Mouse (Mus musculus) testis, postnatal 14 days (tissue): ENCODE measurements around the gene Snap25.

Experiments
- DNase-seq: peaks from one replicate; pipeline ENCODE4 v3.0.0; 2021; ENCODE audit warnings: low spot score

The Snap25 gene

DNA sequence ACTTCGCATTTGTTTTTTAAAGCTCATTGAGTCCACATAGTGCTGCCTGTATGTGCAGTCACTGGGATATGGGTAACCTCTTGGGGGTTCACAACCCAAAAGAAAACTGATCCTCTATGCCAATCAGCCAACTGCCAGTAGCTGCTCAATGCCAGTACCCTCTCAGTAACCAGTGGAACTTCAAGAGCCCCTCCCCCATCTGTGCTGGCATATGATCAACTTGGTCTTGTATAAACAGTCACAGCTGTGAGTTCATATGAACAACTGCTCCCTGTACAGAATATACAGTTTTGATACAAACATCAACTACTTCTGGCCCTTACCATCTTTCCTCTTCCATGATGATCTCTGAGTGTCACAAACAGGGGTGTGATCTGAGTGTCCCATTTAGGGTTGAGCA lies 98.1 kb downstream of the Snap25 start:
- no peak for DNase-seq

GRCm38 (mm10) chr2:136816717-136817400 lies 103.6 kb downstream of the Snap25 start:
- DNase-seq: no peak

DNA sequence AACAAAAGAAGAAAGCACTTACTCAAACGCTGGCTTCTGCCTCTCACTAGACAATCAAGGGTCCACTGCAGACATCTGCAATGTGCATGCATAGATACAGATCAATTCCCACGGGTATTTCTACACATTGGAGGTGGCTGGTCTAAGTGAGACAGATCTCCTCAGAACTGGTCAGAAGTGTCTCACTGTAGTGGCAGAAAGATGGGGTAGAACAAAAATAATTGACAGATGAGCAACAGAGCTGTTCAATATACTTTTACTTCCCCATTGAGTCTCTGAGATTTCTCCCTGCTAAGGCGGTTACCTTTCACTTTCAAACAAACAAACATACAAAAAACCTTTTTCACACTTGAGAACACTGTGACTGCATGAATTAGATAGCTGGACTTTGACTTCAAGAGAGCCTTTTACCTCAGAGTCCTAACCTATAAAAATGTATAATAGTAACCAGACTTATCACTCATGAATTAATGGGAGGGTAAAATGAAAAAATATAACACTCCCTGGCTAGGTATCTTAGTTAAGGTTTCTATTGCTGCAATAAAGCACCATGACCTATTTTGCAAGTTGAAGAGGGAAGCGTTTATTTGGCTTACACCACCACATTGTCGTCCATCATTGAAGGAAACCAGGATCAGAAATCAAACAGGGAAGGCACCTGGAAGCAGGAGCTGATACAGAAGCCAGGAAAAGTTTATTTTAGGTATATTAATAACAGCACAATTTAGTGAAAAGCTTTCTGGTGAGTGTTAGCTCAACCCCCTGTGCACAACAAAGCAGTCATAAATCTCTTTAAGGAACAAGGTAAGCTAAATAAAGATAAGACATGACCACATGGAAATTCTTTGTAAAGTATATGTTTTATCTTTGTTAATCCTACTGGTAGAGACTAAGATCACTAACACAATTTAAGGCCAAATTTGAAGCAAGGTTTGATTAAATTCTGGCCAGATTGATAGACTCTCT lies 110.8 kb downstream of the Snap25 start:
- no peak for DNase-seq

DNA sequence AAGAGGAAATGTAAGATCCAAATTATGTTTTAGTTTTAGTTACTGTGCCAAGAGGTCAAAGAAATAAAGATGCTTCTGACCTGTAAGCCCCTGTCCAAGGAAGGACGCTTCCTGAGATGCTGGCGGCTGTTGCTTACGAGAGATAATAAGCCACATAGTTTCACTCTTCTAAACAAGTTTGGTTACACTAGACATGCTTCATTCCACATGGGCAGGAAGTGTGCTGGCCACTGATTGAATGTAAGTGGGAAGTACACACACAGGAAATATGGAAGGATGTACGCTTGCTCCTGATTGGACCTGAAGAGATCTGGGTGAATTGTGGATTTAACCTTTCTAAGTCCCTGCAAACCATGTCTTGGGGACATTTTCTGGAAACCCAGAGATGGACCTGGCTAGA lies 114.4 kb downstream of the Snap25 start:
- DNase-seq: no peak
